10 mouse cellular contexts compared by ENCODE assay signal in the genomic region with DNA sequence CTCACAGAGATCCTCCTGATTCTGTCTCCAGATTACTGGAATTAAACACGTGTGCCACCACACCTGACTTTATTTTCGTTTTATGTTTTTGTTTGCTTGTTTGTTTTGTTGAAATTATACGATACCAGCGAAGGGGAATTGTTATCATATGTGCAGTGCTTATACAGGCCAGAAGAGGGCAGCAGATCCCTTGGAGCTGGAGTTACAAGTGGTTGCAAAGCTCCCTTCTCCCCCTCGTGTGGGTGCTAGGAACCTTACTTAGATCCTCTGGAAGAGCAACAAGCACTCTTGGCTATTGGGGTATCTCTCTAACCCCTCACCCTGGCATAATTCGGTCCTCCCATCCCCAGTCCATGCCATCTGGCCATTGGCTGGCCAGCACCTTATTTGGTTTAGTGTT. TPM values are rescaled to one million over a fixed set of nuclear protein-coding genes. Genes with fewer than 3 reads are reported as not detected.
DNase-seq lines count a peak whose midpoint lies in the region; ATAC-seq and TF ChIP-seq lines count a peak whose summit lies in the region.
"Had no signal": no experiment of that assay in that cellular context is flagged by ENCODE, and none has a peak within 500 bp of the region (broad histone marks: within the 10 kb centered on the region; RNA-seq: fewer than 3 reads in every experiment).

No protein-coding gene starts in this region.

- H3K36me3 ChIP-seq in lung, embryonic 14.5 days (ENCODE audit: insufficient read depth): no peaks in the 10 kb centered on the region
- H3K36me3 ChIP-seq: hindbrain, embryonic 15.5 days; liver, embryonic 13.5 days had no signal

- 40% methylated on average over 6 of the region's 6 CpGs for WGBS in lung, embryonic 14.5 days

- no peak overlapping the region for H3K9ac ChIP-seq in lung, embryonic 14.5 days
- H3K9ac ChIP-seq: hindbrain, embryonic 15.5 days; liver, embryonic 13.5 days had no signal

- H3K4me3 ChIP-seq in lung, embryonic 14.5 days (ENCODE audit: low read depth, low read length): no peak overlapping the region
- H3K4me3 ChIP-seq: hindbrain, embryonic 15.5 days; liver, embryonic 13.5 days had no signal

- peak; percentile 60 for TF ChIP-seq CTCF in lung, embryonic 14.5 days (IDR thresholded peaks at IDR 0.05; ENCODE audit: low read depth)

- H3K27me3 ChIP-seq in lung, embryonic 14.5 days (ENCODE audit: insufficient read depth, low read length): no peaks in the 10 kb centered on the region
- H3K27me3 ChIP-seq: hindbrain, embryonic 15.5 days; liver, embryonic 13.5 days had no signal

- DNase-seq in cerebellum, postnatal 10 days: peak; percentile 41 to 56
- DNase-seq in cerebellum, adult 11-12 months: no peak
- DNase-seq in lung, embryonic 14.5 days: peak; percentile 44
- DNase-seq in lung, adult 18-20 months: no peak
- peak; percentile 39 for DNase-seq in brain, adult 2 months (ENCODE audit: low read depth, low spot score)
- peak; percentile 44 for DNase-seq in retina, postnatal 1 day
- DNase-seq in left cerebral cortex, postnatal 14 days (ENCODE audit: low spot score in 2 of 2): no peak
- no peak for DNase-seq in cerebellum, adult 9-10 months
- DNase-seq: liver, embryonic 13.5 days had no signal

- intact Hi-C loops in left cerebral cortex, postnatal 14 days (cut with DNase I): loop anchor here (5.0 kb wide), 1 partner anchor 72 kb away; no protein-coding TSS in a partner anchor

- H3K4me1 ChIP-seq in lung, embryonic 14.5 days (ENCODE audit: insufficient read depth): no peaks in the 10 kb centered on the region
- H3K4me1 ChIP-seq: liver, embryonic 13.5 days had no signal

- no peak overlapping the region for H3K27ac ChIP-seq in lung, embryonic 14.5 days (ENCODE audit: low read depth)
- H3K27ac ChIP-seq: hindbrain, embryonic 15.5 days; liver, embryonic 13.5 days had no signal

- no peak overlapping the region for H3K4me2 ChIP-seq in lung, embryonic 14.5 days
- H3K4me2 ChIP-seq: hindbrain, embryonic 15.5 days; liver, embryonic 13.5 days had no signal

- H3K9me3 ChIP-seq in lung, embryonic 14.5 days (ENCODE audit: low read depth, low read length): 0 out of 2 replicates have a peak, but pooled peaks cover 4% of the 10 kb centered on the region
- H3K9me3 ChIP-seq: hindbrain, embryonic 15.5 days; liver, embryonic 13.5 days had no signal

- ATAC-seq in lung, embryonic 14.5 days (ENCODE audit: insufficient read depth): no peak

RNA-seq across cellular contexts. Expression of a gene that starts 24.7 kb away (rescaled TPM):
- 79.9 and 80.6 TPM in 2 replicates for polyA plus RNA-seq in lung, embryonic 14.5 days (2014; fragmentation: Nextera tagmentation; extraction: Ambion mirVana)
- 100 to 1,000 TPM; 233 to 251 TPM for total RNA-seq in left cerebral cortex, postnatal 14 days (2021)

RNA-seq across cellular contexts. Expression of a gene that starts 50.4 kb away (rescaled TPM):
- 1.1 and 1.4 TPM in 2 replicates for polyA plus RNA-seq in lung, embryonic 14.5 days (2014; fragmentation: Nextera tagmentation; extraction: Ambion mirVana)
- total RNA-seq in left cerebral cortex, postnatal 14 days (2021): 10 to 100 TPM; 57.2 to 63.3 TPM

Comparison
In these comparisons a context has a peak if more than half of its experiments do, and no peak if none do; other contexts are left out.
1. DNase-seq: peak in cerebellum, postnatal 10 days (2 of 2), lung, embryonic 14.5 days (single experiment), brain, adult 2 months (single experiment) and retina, postnatal 1 day (single experiment); none in cerebellum, adult 11-12 months (single experiment), lung, adult 18-20 months (0 of 2), left cerebral cortex, postnatal 14 days (0 of 2) and cerebellum, adult 9-10 months (single experiment).